Mouse (Mus musculus) layer of hippocampus, postnatal 25 days (tissue): ENCODE data around the gene Cdh15. TPM values are rescaled to one million over a fixed set of nuclear protein-coding genes. Genes with fewer than 3 reads are reported as not detected.

Source experiments
- total RNA-seq, 2 experiments: library from RNA; stranded (reverse); gene quantifications; 2 replicates each; pipeline ENCODE4 v1.2.3; 2021

Gene Cdh15
- total RNA-seq, 2 experiments from 2014 or later, result 0.70 to 1.2 TPM

Other genes starting within 250 kb of the Cdh15 start
- gene Galns, start 236.5 kb upstream of the Cdh15 start, total RNA-seq, result 10 to 100 TPM; 11.2 TPM
- 10 to 100 TPM; 75.2 to 87.6 TPM for gene Trappc2l, start 236.3 kb upstream of the Cdh15 start, total RNA-seq
- gene Pabpn1l, start 225.2 kb upstream of the Cdh15 start, total RNA-seq, result under 1 TPM in 1 of 2 experiments, not detected in 1; 0.45 TPM
- 10 to 100 TPM; 40.0 to 43.6 TPM for gene Cbfa2t3, start 148.9 kb upstream of the Cdh15 start, total RNA-seq
- gene Acsf3, start 72.5 kb upstream of the Cdh15 start, total RNA-seq, result 10 to 100 TPM; 14.8 to 22.0 TPM
- gene Ankrd11, start 194.3 kb downstream of the Cdh15 start, total RNA-seq, result 100 to 1,000 TPM; 147 to 171 TPM
- gene Spg7, start 215.0 kb downstream of the Cdh15 start, total RNA-seq, result 10 to 100 TPM; 54.5 to 72.1 TPM